Mouse (Mus musculus): ENCODE measurements at regions not wholly inside any gene's neighbourhood (a gene's known extent, or its start where the extent isn't known, plus 50 kb on each side); places are given as distances from the start of the nearest gene placed in this dataset.

GRCm38 (mm10) chr12:28176016-28176415, 376.2 kb downstream of the Dcdc2c start:
- no peak for DNase-seq (ENCODE audit: low spot score)

GRCm38 (mm10) chr12:28174078-28174477, 378.1 kb downstream of the Dcdc2c start:
- DNase-seq (ENCODE audit: low spot score), result no peak

- DNase-seq (ENCODE audit: low spot score), result no peak
Measured at GRCm38 (mm10) chr12:28158786-28159185, 393.4 kb downstream of the Dcdc2c start.

GRCm38 (mm10) chr12:28150759-28151158, 401.4 kb downstream of the Dcdc2c start:
- DNase-seq (ENCODE audit: low spot score), result no peak

- DNase-seq (ENCODE audit: low spot score), result no peak
Measured at GRCm38 (mm10) chr12:28135810-28136592, 416.2 kb downstream of the Dcdc2c start.

GRCm38 (mm10) chr12:28122766-28123165, 429.4 kb downstream of the Dcdc2c start:
- DNase-seq (ENCODE audit: low spot score), result no peak

GRCm38 (mm10) chr12:28120106-28120505, 432.1 kb downstream of the Dcdc2c start:
- DNase-seq (ENCODE audit: low spot score), result no peak

- no peak for DNase-seq (ENCODE audit: low spot score)
Measured at GRCm38 (mm10) chr12:28090673-28091072, 461.5 kb downstream of the Dcdc2c start.

GRCm38 (mm10) chr12:28085460-28085859, 466.7 kb downstream of the Dcdc2c start:
- DNase-seq (ENCODE audit: low spot score), result no peak

- DNase-seq (ENCODE audit: low spot score), result no peak
Measured at GRCm38 (mm10) chr12:28076606-28077005, 475.6 kb downstream of the Dcdc2c start.

GRCm38 (mm10) chr12:28068584-28068983, 483.6 kb downstream of the Dcdc2c start:
- no peak for DNase-seq (ENCODE audit: low spot score)

- no peak for DNase-seq (ENCODE audit: low spot score)
Measured at GRCm38 (mm10) chr12:28060281-28060680, 491.9 kb downstream of the Dcdc2c start.

- no peak for DNase-seq (ENCODE audit: low spot score)
Measured at GRCm38 (mm10) chr12:28055518-28056280, 496.5 kb downstream of the Dcdc2c start.

- no peak for DNase-seq (ENCODE audit: low spot score)
Measured at GRCm38 (mm10) chr12:28054444-28054843, 497.8 kb downstream of the Dcdc2c start.

GRCm38 (mm10) chr12:28047989-28048388, 504.2 kb downstream of the Dcdc2c start:
- DNase-seq (ENCODE audit: low spot score), result no peak

- DNase-seq (ENCODE audit: low spot score), result no peak
Measured at GRCm38 (mm10) chr12:28038161-28038911, 513.9 kb downstream of the Dcdc2c start.

- DNase-seq (ENCODE audit: low spot score), result no peak
Measured at GRCm38 (mm10) chr12:27999170-27999569, 553.0 kb downstream of the Dcdc2c start.

- no peak for DNase-seq (ENCODE audit: low spot score)
Measured at GRCm38 (mm10) chr12:27992152-27992551, 560.0 kb downstream of the Dcdc2c start.

GRCm38 (mm10) chr12:27984261-27984841, 567.8 kb downstream of the Dcdc2c start:
- DNase-seq (ENCODE audit: low spot score), result no peak

- no peak for DNase-seq (ENCODE audit: low spot score)
Measured at GRCm38 (mm10) chr12:27978257-27978931, 573.8 kb downstream of the Dcdc2c start.

- DNase-seq (ENCODE audit: low spot score), result no peak
Measured at GRCm38 (mm10) chr12:27977548-27978256, 574.5 kb downstream of the Dcdc2c start.
